Mouse (Mus musculus) lung, embryonic 14.5 days (tissue): ENCODE results near the gene Glis1. TPM values are rescaled to one million over a fixed set of nuclear protein-coding genes. Genes with fewer than 3 reads are reported as not detected.

Experiments
- ATAC-seq: fragments of 200-750 bp; cut with Nextera tagmentation; 2 replicates; pipeline ENCODE4 v1.8.0; 2017; ENCODE audit warnings: mild to moderate bottlenecking, moderate TSS enrichment, moderate library complexity; ENCODE audit not compliant: insufficient read depth
- DNase-seq: peaks from one replicate; pipeline ENCODE4 v3.0.0-alpha.2; 2015
- H3K27ac ChIP-seq: fragments of 300-500 bp; sonication (generic); 2 replicates; pipeline ENCODE4 v1.5.1; 2014; ENCODE audit warnings: low read depth, mild to moderate bottlenecking, moderate library complexity
- H3K27me3 ChIP-seq: fragments of 300-500 bp; sonication (generic); 2 replicates; pipeline ENCODE4 v1.6.1; 2014; ENCODE audit warnings: low read length, control low read depth; ENCODE audit not compliant: insufficient read depth
- H3K36me3 ChIP-seq: fragments of 300-500 bp; sonication (generic); 2 replicates; pipeline ENCODE4 v1.6.1; 2014; ENCODE audit warnings: control low read depth; ENCODE audit not compliant: insufficient read depth
- H3K4me1 ChIP-seq: fragments of 300-500 bp; sonication (generic); 2 replicates; pipeline ENCODE4 v1.6.1; 2014; ENCODE audit warnings: antibody characterized with exemption, control low read depth; ENCODE audit not compliant: insufficient read depth
- H3K4me2 ChIP-seq: fragments of 300-500 bp; sonication (generic); 2 replicates; pipeline ENCODE4 v1.6.1; 2014; ENCODE audit warnings: mild to moderate bottlenecking
- H3K4me3 ChIP-seq: fragments of 300-500 bp; sonication (generic); 2 replicates; pipeline ENCODE4 v1.5.1; 2014; ENCODE audit warnings: low read depth, low read length
- H3K9ac ChIP-seq: fragments of 300-500 bp; sonication (generic); 2 replicates; pipeline ENCODE4 v1.6.1; 2014
- H3K9me3 ChIP-seq: fragments of 300-500 bp; sonication (generic); 2 replicates; pipeline ENCODE4 v1.6.1; 2016; ENCODE audit warnings: low read depth, low read length, control low read depth
- CTCF ChIP-seq: IDR thresholded peaks from 2 replicates; pipeline ENCODE4 v1.5.1; 2016; ENCODE audit warnings: antibody characterized with exemption, low read depth
- WGBS: fragments of 180-500 bp; shearing (Covaris S2); extraction: QIAGEN DNeasy Blood & Tissue Kit; methylation state at CpG from one replicate; pipeline ENCODE4 v1.1.7; 2014; 5-methylcytosine and 5-hydroxymethylcytosine counted together
- polyA plus RNA-seq: library from polyadenylated mRNA; unstranded; fragments of >200 nt; fragmentation: Nextera tagmentation; extraction: Ambion mirVana; gene quantifications from 2 replicates; pipeline ENCODE4 v1.2.1, GENCODE M21; 2014

Glis1 gene
- polyA plus RNA-seq, 1 experiment from 2014 or later: 2.9 TPM

DNA sequence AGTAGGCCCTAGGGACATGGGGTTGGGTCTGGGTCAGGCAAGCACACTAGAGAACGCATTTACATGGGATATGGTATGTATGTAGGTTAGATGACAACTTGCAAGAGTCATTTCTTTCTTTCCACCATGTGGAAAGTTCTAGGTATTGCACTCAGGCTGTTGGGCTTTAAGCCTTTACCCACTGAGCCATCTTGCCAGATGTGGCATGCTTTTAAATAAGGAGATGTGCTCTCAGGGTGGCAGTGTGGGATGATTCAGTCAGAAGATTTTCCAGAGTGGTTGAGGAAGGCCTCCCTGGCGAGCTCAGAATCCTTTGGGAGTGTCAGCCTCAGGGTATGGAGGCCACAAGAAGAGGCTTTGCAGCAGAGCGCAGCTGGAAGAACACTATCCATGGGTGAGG is 104.2 kb downstream of the Glis1 start:
- TF ChIP-seq CTCF: peak; percentile 33
- H3K27me3 ChIP-seq: no peaks in the 10 kb centered on the region
- no peaks in the 10 kb centered on the region for H3K36me3 ChIP-seq
- WGBS: 70% methylated on average over 3 of the region's 3 CpGs
- no peaks in the 10 kb centered on the region for H3K9me3 ChIP-seq
- no peaks in the 10 kb centered on the region for H3K4me1 ChIP-seq
- H3K9ac ChIP-seq: no peak overlapping the region
- DNase-seq (no peak), ATAC-seq (no peak)
- no peak overlapping the region for H3K4me3 ChIP-seq
- no peak overlapping the region for H3K4me2 ChIP-seq
- no peak overlapping the region for H3K27ac ChIP-seq

DNA sequence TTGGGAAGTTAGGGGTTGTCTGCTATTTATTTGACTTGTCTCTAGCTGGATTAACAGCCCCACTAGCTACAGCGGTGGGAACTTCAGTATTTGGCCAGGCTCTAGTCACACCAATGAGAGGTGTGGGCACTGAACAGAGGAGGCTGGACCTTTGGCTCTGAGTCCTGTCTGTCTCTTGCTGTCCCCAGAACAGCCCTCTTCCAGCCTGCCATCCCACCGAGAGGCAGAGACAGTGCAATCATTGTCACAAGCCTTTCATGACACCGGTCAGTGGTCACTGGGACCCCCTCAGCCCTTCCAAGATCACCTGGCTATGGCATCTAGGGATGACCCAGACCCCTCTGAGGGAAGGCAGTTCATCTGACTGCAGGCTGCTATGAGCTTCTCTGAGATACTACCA is 104.6 kb downstream of the Glis1 start:
- 76% methylated on average over 3 of the region's 3 CpGs for WGBS
- Histone ChIP-seq H3K27ac (no peak overlapping the region), H3K4me2 (no peak overlapping the region), H3K4me1 (no peaks in the 10 kb centered on the region), H3K27me3 (no peaks in the 10 kb centered on the region), H3K4me3 (no peak overlapping the region), H3K36me3 (no peaks in the 10 kb centered on the region), H3K9ac (no peak overlapping the region), H3K9me3 (no peaks in the 10 kb centered on the region)
- TF ChIP-seq CTCF: no peak
- DNase-seq (no peak), ATAC-seq (no peak)

DNA sequence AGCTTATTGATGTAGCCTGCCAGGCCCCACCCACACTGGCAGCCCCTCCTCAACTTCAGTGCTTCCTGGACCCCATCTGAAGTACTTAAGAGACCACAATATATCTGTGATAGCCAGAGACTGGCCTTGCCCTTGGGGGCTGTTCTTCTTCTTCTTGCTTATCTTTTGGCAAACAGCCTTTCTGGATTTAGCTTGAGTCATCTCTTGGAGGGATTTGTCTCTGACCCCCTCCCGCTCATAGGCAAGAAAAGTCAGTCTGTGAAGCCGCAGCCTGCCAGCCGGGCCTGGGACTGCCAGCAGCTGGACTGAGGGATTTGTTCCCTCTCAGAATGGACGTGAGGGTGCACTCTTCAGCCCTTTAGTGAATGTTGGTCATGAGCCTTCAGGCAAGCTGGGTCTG is 107.4 kb downstream of the Glis1 start:
- Histone ChIP-seq H3K36me3 (no peaks in the 10 kb centered on the region), H3K9me3 (no peaks in the 10 kb centered on the region), H3K27ac (no peak overlapping the region), H3K4me2 (no peak overlapping the region), H3K9ac (no peak overlapping the region), H3K4me3 (no peak overlapping the region), H3K27me3 (no peaks in the 10 kb centered on the region), H3K4me1 (no peaks in the 10 kb centered on the region; the same call in 1 of the 2 replicates)
- ATAC-seq (no peak; the same call in 1 of the 2 replicates), DNase-seq (peak; percentile 36)
- WGBS: 45% methylated on average over 4 of the region's 4 CpGs
- no peak for TF ChIP-seq CTCF

DNA sequence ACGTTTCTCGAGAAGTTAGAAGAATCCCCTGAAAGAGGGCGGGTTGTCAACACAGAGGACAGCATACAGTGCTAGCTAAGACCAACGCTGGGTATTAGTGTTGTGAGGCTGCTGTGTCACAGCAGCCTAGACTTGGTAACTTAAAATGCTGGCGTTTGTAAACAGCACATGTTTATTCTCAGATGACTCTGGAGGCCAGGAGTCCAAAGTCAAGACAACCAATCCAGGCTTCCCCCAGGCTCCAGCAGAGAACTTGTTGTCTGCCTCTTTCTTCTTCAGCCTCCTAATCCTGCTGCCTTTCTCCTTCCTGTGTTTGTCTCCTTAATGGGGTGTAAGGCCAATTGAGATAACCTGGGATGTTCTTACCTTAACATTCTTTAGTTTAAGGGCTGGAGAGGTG is 110.5 kb downstream of the Glis1 start:
- 47% methylated on average over 5 of the region's 5 CpGs for WGBS
- peak; percentile 45; the same call in 1 of the 2 replicates for ATAC-seq
- H3K9ac ChIP-seq: no peak overlapping the region

DNA sequence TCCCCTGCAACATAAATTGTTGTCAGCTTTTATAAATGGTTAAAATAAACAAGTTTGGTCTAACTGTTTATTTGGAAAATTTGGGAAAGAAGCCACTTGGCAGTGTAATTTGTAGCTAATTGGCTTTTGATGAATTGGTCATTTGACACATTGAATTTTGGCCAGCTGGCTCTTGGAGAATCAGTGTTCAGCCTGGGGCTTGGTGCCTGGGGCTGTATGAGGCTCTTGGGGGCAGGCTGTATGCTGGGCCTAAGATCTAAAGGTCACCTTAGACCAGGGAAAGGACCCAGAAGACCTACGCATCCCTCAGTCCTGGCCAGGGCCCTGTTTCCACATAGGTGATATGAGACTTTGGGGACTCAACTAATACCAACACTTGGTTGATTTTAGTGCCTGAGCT is 111.3 kb downstream of the Glis1 start:
- DNase-seq (peak; percentile 86), ATAC-seq (0 out of 2 replicates have a peak, but pooled peaks have one; percentile 57)
- Histone ChIP-seq H3K9me3 (no peaks in the 10 kb centered on the region), H3K36me3 (no peaks in the 10 kb centered on the region), H3K27me3 (no peaks in the 10 kb centered on the region), H3K4me2 (no peak overlapping the region), H3K27ac (no peak overlapping the region), H3K4me3 (no peak overlapping the region), H3K4me1 (no peaks in the 10 kb centered on the region; the same call in 1 of the 2 replicates), H3K9ac (no peak overlapping the region)
- no peak for TF ChIP-seq CTCF
- 71% methylated on average over 1 of the region's 1 CpGs for WGBS

More for the DNA sequence above, 110.5 kb downstream of the Glis1 start:
- H3K36me3 ChIP-seq: no peaks in the 10 kb centered on the region
- H3K27ac ChIP-seq: no peak overlapping the region
- DNase-seq: peak; percentile 35
- H3K4me1 ChIP-seq: no peaks in the 10 kb centered on the region; the same call in 1 of the 2 replicates
- H3K4me2 ChIP-seq: no peak overlapping the region
- H3K4me3 ChIP-seq: no peak overlapping the region
- H3K27me3 ChIP-seq: no peaks in the 10 kb centered on the region
- no peak for TF ChIP-seq CTCF
- H3K9me3 ChIP-seq: no peaks in the 10 kb centered on the region

DNA sequence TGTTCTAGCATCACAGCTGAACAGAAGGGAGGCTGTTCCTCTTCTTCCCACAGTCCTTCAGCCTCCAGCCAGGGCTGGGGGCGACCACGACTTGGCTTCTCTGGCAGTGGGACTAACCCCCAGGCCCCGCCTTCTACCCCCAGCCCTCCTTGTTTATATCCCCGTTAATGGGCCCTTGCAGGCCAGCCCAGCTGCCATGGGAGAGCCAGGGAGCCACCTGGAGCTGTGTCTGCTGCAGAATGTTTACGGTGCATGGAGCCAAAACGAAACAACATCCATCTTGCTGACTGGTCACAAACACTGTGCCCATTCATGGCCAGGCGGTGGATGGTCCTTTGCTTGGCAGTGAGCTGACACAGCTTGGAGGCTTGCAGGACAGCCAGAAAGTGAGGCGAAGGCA is 112.1 kb downstream of the Glis1 start:
- H3K9ac ChIP-seq: no peak overlapping the region
- no peak for DNase-seq
- H3K4me1 ChIP-seq: no peaks in the 10 kb centered on the region; the same call in 1 of the 2 replicates
- 30% methylated on average over 8 of the region's 8 CpGs for WGBS
- no peak for TF ChIP-seq CTCF
- no peaks in the 10 kb centered on the region for H3K9me3 ChIP-seq
- H3K27me3 ChIP-seq: no peaks in the 10 kb centered on the region
- no peaks in the 10 kb centered on the region for H3K36me3 ChIP-seq
- peak; percentile 27; the same call in 1 of the 2 replicates for ATAC-seq
- no peak overlapping the region for H3K4me3 ChIP-seq
- H3K4me2 ChIP-seq: no peak overlapping the region
- no peak overlapping the region for H3K27ac ChIP-seq

DNA sequence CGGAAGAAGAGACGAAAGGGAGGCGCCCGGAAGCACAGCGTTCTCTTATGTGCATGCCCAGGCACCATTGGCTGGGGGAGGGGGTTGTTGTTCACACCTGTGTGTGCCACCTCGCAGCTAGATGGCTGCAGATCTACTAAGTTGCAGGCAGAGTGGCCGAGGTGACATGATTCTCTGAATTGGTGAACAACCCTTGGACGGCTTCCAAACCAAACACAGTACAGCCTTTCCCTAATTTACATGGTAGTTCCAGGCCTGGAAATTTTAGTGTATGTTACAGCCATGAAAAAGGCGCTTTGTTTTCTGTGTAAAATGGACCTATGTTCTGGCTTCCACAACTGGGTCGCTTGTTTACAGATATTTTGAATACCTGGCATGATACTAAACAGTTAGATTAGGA is 115.7 kb downstream of the Glis1 start:
- no peak overlapping the region for H3K4me3 ChIP-seq
- 77% methylated on average over 10 of the region's 10 CpGs for WGBS
- no peaks in the 10 kb centered on the region; the same call in 1 of the 2 replicates for H3K4me1 ChIP-seq
- H3K27me3 ChIP-seq: no peaks in the 10 kb centered on the region
- H3K4me2 ChIP-seq: no peak overlapping the region
- no peak overlapping the region for H3K9ac ChIP-seq
- no peaks in the 10 kb centered on the region for H3K36me3 ChIP-seq
- ATAC-seq (no peak), DNase-seq (peak; percentile 53)
- no peak for TF ChIP-seq CTCF
- no peaks in the 10 kb centered on the region for H3K9me3 ChIP-seq
- no peak overlapping the region for H3K27ac ChIP-seq

DNA sequence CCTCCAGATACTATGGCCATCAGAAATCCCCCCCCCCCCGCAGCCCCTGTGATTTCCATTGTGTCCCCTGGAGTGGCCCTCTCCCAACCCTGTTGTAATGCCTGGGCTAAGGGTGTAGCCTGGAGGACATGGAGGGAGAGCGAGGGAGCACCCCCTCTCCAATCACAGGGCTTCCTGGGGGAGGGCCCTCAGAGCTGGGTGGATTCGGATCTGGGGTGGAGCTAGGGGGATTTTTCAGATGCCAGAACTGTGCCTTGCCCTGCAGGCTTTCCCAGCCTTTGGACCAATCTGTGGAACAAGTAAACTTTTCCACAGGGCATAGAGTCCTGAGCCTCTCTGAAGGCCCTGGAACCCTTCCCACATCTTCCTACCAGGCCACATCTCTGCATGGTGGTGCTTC is 116.2 kb downstream of the Glis1 start:
- Histone ChIP-seq H3K27ac (no peak overlapping the region), H3K9ac (no peak overlapping the region), H3K9me3 (no peaks in the 10 kb centered on the region), H3K36me3 (no peaks in the 10 kb centered on the region), H3K4me3 (no peak overlapping the region), H3K27me3 (no peaks in the 10 kb centered on the region), H3K4me2 (no peak overlapping the region), H3K4me1 (no peaks in the 10 kb centered on the region; the same call in 1 of the 2 replicates)
- 70% methylated on average over 3 of the region's 3 CpGs for WGBS
- no peak for DNase-seq
- no peak for TF ChIP-seq CTCF
- ATAC-seq: no peak
